Mouse (Mus musculus) hindbrain, embryonic 16.5 days (tissue): ENCODE data around the gene Tmem254a. TPM values are rescaled to one million over a fixed set of nuclear protein-coding genes. Genes with fewer than 3 reads are reported as not detected.
"Not testable (repeated sequence)": the region's sequence is repeated elsewhere in the genome, so short reads cannot be mapped to it uniquely, and the experiment has no call there.

Experiments
- ATAC-seq: fragments of 200-750 bp; cut with Nextera tagmentation; 2 replicates; pipeline ENCODE4 v1.8.0; 2017; ENCODE audit warnings: moderate TSS enrichment, moderate library complexity
- H3K27ac ChIP-seq: fragments of 300-500 bp; sonication (generic); 2 replicates; pipeline ENCODE4 v1.5.1; 2014; ENCODE audit warnings: low read depth, mild to moderate bottlenecking, control low read depth, low read length, moderate library complexity
- H3K27me3 ChIP-seq: fragments of 300-500 bp; sonication (generic); replicated peaks from 2 replicates; pipeline ENCODE4 v1.6.1; 2014; ENCODE audit warnings: low read length; ENCODE audit not compliant: control insufficient read depth, insufficient read depth
- H3K36me3 ChIP-seq: fragments of 300-500 bp; sonication (generic); 2 replicates; pipeline ENCODE4 v1.6.1; 2014; ENCODE audit warnings: mild to moderate bottlenecking, low read length, moderate library complexity, mixed read lengths; ENCODE audit not compliant: control insufficient read depth, insufficient read depth
- H3K4me1 ChIP-seq: fragments of 300-500 bp; sonication (generic); 2 replicates; pipeline ENCODE4 v1.6.1; 2014; ENCODE audit warnings: low read depth, low read length; ENCODE audit not compliant: control insufficient read depth, insufficient read depth
- H3K4me2 ChIP-seq: fragments of 300-500 bp; sonication (generic); 2 replicates; pipeline ENCODE4 v1.6.1; 2014; ENCODE audit warnings: mild to moderate bottlenecking, low read length, control low read depth, moderate library complexity
- H3K4me3 ChIP-seq: fragments of 300-500 bp; sonication (generic); 2 replicates; pipeline ENCODE4 v1.5.1; 2014; ENCODE audit warnings: mild to moderate bottlenecking, low read length, control low read depth, moderate library complexity
- H3K9ac ChIP-seq: fragments of 300-500 bp; sonication (generic); 2 replicates; pipeline ENCODE4 v1.6.1; 2014; ENCODE audit warnings: low read depth, mild to moderate bottlenecking, control low read depth, low read length, moderate library complexity
- H3K9me3 ChIP-seq: fragments of 300-500 bp; sonication (generic); 2 replicates; pipeline ENCODE4 v1.6.1; 2014; ENCODE audit warnings: mild to moderate bottlenecking, low read length, moderate library complexity; ENCODE audit not compliant: control insufficient read depth
- WGBS: fragments of 180-500 bp; shearing (Covaris S2); extraction: QIAGEN DNeasy Blood & Tissue Kit; methylation state at CpG from one replicate; pipeline ENCODE4 v1.1.7; 2014; 5-methylcytosine and 5-hydroxymethylcytosine counted together
- polyA plus RNA-seq: library from polyadenylated mRNA; unstranded; fragments of >200 nt; fragmentation: Nextera tagmentation; extraction: Ambion mirVana; gene quantifications from 2 replicates; pipeline ENCODE4 v1.2.1, GENCODE M21; 2015

Gene Tmem254a
- polyA plus RNA-seq = 4.7 and 6.7 TPM in 2 replicates

- not testable (repeated sequence) for H3K9me3 ChIP-seq, H3K9ac ChIP-seq, H3K36me3 ChIP-seq, H3K4me3 ChIP-seq, H3K4me2 ChIP-seq, H3K4me1 ChIP-seq, H3K27ac ChIP-seq, H3K27me3 ChIP-seq
- WGBS = no CpG with 5 or more reads among the region's 10 CpGs
- peak; percentile 92 for ATAC-seq
These were observed at the start of gene Tmem254a for GRCm38 (mm10) chr14:25927562-25927881. TSS of gene Tmem254a (minus strand) at chr14:25927672.

DNA sequence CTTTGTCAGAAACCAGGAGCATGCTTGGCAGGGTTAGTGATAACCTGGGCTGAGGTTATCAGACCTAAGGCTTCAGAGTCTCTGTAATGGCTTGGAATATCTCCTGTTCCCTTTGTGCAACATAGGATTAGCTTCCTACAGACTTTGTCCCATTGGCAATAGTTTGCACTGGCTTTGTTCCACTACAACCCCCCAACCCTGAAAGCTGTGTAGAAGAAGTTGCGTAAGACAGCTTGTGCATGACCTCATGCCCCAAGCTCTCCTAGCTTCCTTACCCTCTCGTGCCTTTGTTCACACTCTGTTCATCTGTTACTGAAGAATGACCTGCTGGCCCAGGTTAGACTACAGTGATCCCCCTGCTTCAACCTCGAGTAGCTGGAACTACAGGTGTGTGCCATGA is 30.4 kb upstream of the Tmem254a start:
- not testable (repeated sequence) for H3K36me3 ChIP-seq, H3K4me2 ChIP-seq, H3K9me3 ChIP-seq, H3K27ac ChIP-seq, ATAC-seq, H3K27me3 ChIP-seq, H3K9ac ChIP-seq, H3K4me3 ChIP-seq, H3K4me1 ChIP-seq
- WGBS = no CpG with 5 or more reads among the region's 3 CpGs

DNA sequence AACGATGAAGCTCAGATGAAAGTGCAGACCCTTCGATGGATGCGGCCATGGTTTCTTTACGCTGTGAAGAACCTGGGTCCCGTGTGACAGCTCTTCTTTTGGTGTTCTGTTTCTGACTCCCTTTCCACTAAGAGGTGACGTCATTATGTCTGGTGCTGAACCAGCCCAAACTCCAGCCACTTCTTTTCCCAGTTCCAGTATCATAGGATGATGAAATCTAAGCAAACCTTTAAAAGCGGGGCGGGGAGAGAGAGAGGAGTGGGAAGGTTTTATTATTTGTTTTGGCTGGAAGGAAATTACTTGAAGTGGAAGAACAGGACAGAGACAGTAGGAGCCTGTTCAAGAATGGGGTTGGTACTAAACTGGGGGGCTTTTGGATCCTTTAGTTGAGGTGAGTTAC is 10.5 kb upstream of the Tmem254a start, which contains the start of gene Cphx1:
TSS of gene Cphx1 (plus strand) at position 301 of the 400 bp plus-strand sequence.
- not testable (repeated sequence) for H3K36me3 ChIP-seq, ATAC-seq, H3K4me1 ChIP-seq, H3K27ac ChIP-seq, H3K4me2 ChIP-seq, H3K9ac ChIP-seq, H3K4me3 ChIP-seq, H3K27me3 ChIP-seq, H3K9me3 ChIP-seq
- WGBS = no CpG with 5 or more reads among the region's 8 CpGs

DNA sequence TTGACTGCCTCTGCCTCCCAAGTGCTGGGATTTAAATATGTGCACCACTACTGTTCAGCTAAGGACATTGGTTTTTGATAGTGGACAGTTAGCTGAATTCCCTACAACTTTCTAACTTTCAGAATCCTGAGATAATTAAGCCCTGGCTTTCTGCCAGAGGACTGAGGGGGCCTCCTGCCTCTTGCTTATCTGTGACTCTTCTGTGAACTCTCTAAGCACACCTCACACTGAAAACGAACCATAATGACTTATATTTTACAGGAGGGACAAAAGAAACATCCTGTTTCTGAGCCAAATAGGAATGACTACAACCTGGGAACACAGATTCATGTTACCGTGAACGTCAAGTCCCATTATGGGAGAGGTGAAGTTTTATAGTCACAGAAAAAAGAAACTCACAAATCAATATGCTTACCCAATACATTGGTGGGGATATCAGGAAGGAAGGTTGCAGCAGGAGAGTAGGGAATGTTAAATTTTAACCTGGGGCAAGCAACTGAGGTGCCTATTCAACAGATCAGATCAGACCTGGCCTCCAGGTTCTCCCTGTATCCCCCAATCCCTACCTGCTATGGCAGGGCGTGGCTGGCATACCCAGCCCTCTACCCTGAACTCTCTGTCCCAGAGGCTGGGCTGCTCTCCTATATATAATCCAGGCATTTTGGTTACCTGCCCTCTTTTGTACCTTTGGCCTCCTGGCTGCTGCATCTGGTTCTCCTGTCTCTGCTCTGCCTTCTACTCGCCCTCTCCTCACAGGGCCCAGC is 9.6 kb upstream of the Tmem254a start:
- H3K27me3 ChIP-seq, H3K4me2 ChIP-seq: not testable (repeated sequence)
- no CpG with 5 or more reads among the region's 5 CpGs for WGBS

GRCm38 (mm10) chr14:25926814-25927561 is 484 bp downstream of the Tmem254a start:
- H3K27ac ChIP-seq, H3K4me2 ChIP-seq, H3K4me1 ChIP-seq, H3K9ac ChIP-seq, H3K27me3 ChIP-seq, H3K9me3 ChIP-seq, H3K4me3 ChIP-seq, H3K36me3 ChIP-seq: not testable (repeated sequence)
- no CpG with 5 or more reads among the region's 44 CpGs for WGBS
- ATAC-seq = peak; percentile 93

More for the DNA sequence above, 9.6 kb upstream of the Tmem254a start:
- not testable (repeated sequence) for H3K4me1 ChIP-seq, H3K36me3 ChIP-seq, H3K9ac ChIP-seq, H3K9me3 ChIP-seq, H3K4me3 ChIP-seq, ATAC-seq, H3K27ac ChIP-seq

GRCm38 (mm10) chr14:25918427-25919170 is 8.9 kb downstream of the Tmem254a start:
- H3K36me3 ChIP-seq, H3K9ac ChIP-seq, H3K4me2 ChIP-seq, H3K27me3 ChIP-seq, H3K4me1 ChIP-seq, H3K9me3 ChIP-seq, H3K4me3 ChIP-seq, ATAC-seq, H3K27ac ChIP-seq: not testable (repeated sequence)
- no CpG with 5 or more reads among the region's 5 CpGs for WGBS

DNA sequence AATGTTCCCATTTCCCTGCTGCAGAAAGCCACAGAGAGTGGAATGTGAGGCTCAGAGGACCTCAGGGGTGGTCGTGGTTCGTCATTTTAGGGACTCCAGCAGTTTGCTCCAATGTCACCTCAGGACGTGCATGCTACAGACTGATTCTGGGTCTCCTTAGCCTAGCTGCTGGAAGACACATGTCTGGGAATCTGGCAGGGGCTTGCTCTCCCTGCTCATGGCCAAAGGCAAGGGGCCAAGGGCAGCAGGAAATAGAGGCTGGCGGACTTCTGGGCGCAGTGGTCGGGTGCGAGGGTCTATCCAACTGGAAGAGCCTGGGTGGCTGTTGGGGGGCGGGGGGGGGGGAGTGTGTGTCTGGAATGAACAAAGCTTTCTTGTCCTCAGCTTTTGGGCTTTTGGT is 18.5 kb downstream of the Tmem254a start:
- H3K9me3 ChIP-seq = not testable (repeated sequence)
- WGBS = no CpG with 5 or more reads among the region's 8 CpGs

DNA sequence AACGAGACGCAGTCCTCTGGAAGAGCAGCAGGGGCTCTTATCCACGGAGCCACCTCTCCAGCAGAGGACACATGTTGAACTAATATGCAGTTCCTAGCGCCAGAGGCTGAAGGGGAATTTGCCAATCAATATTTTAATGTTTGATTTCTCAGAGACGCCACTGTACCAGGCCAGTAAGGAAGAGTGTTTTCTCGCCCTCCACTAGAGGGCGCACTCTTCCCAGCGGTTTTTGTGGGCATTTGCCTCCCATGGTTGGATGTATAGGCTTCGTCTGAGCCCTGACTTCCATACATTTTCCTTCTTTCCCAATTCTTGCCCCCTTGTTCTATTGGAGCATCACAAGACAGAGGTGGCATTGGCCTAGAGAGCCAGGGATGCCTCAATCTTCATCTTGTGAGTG is 20.2 kb downstream of the Tmem254a start:
- H3K9ac ChIP-seq, ATAC-seq, H3K4me1 ChIP-seq, H3K27me3 ChIP-seq, H3K9me3 ChIP-seq, H3K36me3 ChIP-seq, H3K4me2 ChIP-seq, H3K27ac ChIP-seq, H3K4me3 ChIP-seq: not testable (repeated sequence)
- WGBS = no CpG with 5 or more reads among the region's 9 CpGs

More for the DNA sequence above, 18.5 kb downstream of the Tmem254a start:
- not testable (repeated sequence) for H3K9ac ChIP-seq, H3K4me3 ChIP-seq, H3K36me3 ChIP-seq, H3K27ac ChIP-seq, H3K27me3 ChIP-seq, H3K4me1 ChIP-seq, H3K4me2 ChIP-seq
- 0 out of 2 replicates have a peak, but pooled peaks have one; percentile 30 for ATAC-seq

DNA sequence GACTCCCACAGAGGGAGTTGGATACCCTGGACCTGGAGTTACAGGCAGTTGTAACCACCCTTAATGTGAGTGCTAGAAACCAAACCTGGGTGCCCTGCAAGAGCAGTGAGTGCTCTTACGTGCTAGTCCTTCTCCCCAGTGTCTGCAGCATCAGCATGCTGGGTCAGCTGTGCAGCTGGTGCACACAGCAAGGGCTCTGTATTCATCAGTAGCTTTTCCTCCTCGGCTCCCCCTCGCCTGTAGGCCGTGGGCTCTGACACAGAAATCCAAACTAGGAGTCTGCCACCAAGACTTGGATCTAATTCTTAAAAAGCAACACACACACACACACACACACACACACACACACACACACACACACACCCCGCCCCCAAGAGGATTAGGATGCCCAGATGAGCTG is 22.2 kb downstream of the Tmem254a start:
- H3K4me1 ChIP-seq, H3K27me3 ChIP-seq, ATAC-seq, H3K9ac ChIP-seq, H3K36me3 ChIP-seq, H3K9me3 ChIP-seq, H3K4me2 ChIP-seq, H3K27ac ChIP-seq, H3K4me3 ChIP-seq: not testable (repeated sequence)
- WGBS = 50% methylated on average over 1 of the region's 5 CpGs
